Mouse (Mus musculus) heart, postnatal 25 days (tissue): ENCODE results near the gene Sema5a. TPM values are rescaled to one million over a fixed set of nuclear protein-coding genes. Genes with fewer than 3 reads are reported as not detected.

Experiments
- DNase-seq: peaks from one replicate; pipeline ENCODE4 v3.0.0; 2022; ENCODE audit warnings: low spot score
- intact Hi-C: fragments of 180-260 bp; cut with DNase I; formaldehyde crosslinking; loops from one replicate; pipeline ENCODE4 v1.15.1; 2025
- total RNA-seq, 2 experiments: library from RNA; stranded (reverse); gene quantifications; 2 replicates each; pipeline ENCODE4 v1.2.3; 2021

Sema5a gene
- total RNA-seq, 2 experiments from 2014 or later: 8.6 to 9.6 TPM

DNA sequence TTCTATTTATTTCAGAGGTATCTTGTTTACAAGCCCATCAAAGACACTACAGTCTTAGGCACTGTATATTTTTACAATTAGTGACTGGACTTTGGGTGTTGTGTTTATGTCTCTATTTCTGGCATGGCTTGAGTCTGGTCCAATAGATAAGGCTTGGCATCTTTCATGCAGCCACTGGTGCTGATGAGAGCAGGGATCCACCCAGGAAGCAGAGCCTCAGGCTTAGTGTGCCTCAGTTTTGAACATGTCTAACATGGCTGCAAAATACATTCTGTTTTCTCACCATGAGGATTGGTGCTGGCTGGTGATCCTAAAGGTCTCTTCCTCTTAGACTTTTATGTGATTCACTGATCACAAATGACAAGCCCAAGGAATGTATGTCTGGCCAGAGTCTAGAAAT lies 263.7 kb downstream of the Sema5a start:
- no peak for DNase-seq
- intact Hi-C loops: no loop called here

DNA sequence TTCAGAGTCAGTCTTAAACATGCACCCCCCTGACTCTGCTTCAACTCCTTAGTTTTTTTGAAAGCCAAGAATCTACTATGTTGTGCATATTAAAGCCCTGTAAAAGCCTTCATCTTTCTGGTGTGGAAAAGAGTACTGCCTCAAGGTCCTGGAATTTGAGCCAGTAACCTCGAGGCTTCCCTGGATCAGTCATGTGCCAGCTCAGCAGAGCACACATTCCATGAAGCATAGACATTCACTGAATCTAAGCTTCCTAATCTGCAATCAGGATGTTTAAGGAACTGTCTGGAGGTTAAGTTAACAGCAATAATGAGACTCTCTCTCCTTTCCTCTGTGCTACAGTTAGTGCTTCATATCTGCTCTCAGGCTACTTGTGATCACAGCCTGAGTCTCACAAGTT lies 270.3 kb downstream of the Sema5a start:
- intact Hi-C loops: no loop called here
- no peak for DNase-seq

DNA sequence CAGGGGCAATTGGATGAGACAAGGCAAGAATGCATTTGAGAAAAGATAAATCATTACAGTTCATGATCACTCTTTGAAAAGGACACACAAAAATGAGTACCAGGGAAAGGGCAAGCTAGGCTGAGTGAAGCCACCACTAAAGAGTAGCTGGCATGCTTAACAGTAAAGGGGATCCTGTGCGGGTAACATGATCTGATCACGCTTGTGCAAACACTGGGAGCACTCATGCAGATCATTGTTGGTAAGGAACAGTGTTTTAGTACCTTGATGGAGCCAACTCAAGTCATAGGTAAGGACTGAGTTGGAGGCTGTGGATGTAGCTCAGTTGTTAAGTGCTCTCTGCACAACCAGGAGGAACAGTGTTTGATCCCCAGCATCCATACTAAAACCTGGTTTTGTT lies 273.3 kb downstream of the Sema5a start:
- intact Hi-C loops: no loop called here
- DNase-seq: no peak

DNA sequence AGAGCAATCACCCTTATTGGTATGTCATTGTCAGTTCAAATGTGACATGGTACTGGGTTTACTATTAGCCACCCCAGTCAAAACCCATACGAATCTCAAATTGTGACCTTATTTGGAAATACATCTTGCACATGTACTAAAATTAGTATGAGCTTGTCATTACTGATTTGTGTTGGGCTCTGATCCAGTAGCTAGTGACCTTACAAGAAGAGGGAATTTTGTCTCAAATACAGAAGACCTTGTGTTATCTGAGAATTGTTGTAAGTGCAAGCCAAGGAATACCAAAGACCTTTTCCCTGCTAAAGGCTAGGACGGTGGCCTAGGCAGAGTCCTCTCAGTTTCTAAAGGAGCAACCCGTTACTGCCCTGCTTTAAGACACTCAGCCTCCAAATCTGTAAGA lies 287.9 kb downstream of the Sema5a start:
- DNase-seq: no peak
- intact Hi-C loops: no loop called here

DNA sequence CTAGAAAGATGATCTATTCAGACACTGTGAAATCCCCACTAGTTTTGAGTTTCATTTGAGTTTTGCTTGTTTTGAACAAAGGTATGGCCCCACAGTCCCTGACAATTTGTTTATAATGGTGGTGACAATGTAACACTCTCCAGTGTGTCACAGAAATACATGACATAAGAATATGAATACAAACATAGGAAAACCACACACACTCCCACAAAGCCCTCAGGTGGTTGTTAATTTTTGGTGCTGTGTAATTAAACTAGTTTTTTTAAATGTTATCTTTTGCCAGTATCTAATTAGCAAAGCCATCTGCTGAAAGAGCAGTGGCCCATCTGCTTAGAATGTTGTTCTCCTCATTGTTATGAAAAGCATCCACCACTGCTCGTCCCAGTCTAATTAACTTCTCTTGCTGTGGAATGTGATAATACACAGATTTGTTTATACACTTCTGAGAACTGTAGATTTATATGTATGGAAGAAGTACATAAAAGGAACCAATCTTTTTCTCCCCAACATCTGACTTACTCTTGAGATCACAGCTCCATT lies 289.0 kb downstream of the Sema5a start:
- intact Hi-C loops: no loop called here
- DNase-seq: no peak

DNA sequence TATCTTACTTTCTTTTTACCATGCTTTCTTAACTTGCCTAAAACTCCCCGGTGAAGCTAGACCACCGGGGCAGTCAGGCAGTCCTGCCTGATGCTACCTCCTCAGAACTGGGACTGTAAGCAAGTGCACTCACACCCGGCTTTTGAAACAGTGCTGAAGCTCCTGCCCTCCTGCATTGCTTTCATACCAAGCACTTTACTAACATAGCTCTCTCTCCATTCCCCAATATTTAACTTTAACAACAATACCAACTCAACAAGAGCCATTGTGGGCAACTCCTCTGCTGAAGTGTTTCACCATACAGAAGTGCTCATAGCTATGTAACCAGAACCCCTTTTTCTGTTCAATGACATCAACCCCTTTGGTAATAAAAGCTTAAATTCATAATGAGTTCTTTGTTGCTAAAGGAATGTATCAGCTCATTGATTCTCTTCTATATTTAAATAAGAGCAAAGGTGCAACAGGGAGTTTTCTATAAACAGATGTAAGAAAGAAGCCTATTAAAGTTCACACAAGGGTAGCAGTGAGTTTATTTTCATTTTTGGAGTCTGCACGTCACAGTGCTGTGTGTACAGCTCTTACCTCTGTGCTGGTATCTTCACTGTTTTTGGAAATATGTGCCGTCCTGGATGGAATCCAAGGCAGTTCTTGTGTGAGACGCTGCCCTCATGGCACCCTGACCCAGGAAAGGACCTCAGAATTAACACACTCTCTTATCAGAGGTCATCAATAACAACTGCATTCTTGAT lies 292.3 kb downstream of the Sema5a start:
- DNase-seq: no peak
- intact Hi-C loops: no loop called here

DNA sequence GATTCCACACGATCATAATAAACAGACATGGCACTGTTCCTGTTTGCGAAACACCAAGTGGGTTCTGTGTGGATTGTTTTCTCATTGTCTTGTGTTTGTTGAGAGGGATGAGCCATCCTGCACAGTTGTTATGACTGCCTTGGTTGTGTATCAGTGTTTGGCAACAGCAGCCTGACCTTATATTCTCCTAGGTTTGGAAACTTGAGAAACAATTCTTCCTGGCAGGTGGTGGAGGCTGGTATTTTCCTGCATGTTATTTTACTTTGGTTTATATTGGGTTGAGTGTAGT lies 292.8 kb downstream of the Sema5a start:
- DNase-seq: no peak
- intact Hi-C loops: no loop called here

DNA sequence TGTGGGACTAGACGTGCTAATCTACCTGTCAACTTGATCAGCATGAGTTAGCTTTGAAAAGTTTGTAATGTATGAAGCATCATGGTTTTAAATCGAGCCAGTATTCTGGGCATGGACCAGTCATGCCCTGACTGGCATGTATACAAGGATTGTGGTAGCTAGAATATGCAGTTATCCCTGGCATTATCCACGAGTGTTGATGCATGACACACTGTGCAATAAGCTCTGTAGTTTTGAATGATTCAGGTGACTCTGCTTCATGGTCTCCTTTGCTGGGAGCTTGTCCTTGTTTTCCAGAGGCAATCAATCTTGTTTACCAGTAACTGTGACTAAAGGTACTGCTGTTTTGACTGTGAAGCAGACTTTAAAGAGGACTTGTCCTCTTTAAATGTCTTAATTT lies 293.5 kb downstream of the Sema5a start:
- intact Hi-C loops: no loop called here
- no peak for DNase-seq

DNA sequence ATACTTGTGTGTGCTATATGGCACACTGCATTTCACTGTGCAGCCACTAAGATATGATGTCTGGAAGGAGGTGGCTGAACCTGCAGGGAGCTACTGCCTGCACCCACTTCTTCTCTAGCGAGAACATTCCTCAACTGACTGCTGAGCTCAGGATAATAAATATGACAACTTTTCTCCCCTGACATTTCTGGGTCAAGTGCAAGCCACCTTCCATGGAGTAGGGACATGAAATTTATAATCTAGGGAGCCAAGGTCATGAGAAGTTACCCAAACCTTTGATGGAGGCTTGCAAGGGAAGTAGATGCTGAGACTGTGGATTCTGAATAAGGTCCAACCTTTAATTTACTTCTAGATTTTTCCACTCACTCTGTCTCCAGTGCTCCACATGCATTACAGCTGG lies 298.1 kb downstream of the Sema5a start:
- intact Hi-C loops: no loop called here
- no peak for DNase-seq

DNA sequence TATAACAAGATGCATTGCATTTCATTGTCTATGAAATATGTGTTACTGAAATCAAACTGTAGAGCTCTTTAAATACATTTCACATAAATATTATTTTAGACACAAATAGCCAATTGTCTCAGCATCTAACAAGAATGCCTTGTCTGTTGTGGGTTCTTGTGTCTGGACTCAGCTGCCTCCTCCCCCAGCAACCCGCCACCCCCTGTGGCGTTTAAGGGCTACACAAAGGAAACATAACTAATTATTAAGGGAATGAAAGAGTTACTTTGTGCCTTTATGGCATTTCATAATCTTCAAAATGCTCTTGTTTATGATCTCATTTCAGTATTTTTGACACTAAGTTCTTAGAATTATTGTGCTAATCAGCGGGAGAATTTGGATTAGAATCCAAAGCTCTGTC lies 298.6 kb downstream of the Sema5a start:
- intact Hi-C loops: no loop called here
- DNase-seq: no peak

DNA sequence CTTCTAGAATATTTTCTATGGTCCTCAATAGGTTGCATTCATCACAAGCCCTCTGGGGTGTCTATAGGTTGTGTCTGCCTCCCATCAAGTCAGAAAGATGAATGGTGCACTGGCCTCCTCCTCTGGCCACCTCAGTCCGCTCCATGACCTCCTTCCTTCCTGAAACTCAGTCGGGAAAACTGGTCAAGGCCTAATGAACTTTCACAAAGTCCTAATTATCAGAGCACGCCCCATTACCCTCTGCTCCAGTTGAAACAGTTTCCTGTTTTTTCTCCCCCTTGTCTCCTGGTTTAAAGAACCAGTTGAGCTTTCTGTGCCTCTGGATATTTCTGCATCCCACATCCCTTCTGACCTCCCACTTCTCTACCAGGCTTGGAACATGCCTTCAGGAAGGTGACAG lies 300.8 kb downstream of the Sema5a start:
- DNase-seq: no peak
- intact Hi-C loops: no loop called here

DNA sequence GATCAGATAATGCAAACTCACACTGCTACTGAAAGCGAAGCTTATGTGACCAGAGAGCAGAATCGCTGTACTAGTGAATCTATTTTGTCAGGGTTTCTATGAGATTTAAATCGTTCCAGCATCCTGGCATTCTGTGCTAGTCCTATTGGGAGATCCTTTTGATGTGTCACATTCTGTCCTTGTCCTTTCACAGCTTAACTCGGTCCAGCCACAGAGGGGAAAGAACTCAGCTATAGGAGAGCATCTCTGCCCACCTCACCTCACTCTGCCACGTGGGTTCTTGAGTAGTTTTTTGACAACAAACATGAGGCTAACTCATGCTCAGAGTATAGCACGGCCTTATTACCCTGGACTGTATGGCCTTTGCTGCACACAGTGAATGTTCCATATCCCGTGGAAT lies 302.1 kb downstream of the Sema5a start:
- intact Hi-C loops: no loop called here
- no peak for DNase-seq

DNA sequence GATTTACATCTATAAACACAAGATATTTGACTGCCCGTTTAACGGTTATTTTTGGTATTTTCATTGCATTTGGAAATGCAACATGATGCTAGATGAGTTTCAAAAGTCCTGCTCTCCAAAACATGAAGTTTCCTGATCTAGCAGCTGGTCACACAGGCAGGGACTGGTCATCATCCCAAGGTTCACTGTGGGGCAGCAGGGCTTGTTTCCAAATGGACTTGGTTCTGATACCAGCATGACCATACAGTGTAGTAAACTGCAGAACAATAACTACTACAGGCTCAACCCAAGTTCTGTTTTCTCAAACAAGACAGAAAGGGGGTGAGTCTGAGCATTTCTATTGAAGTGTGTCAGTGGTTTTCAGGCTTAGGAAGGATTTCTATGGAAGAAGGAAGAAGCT lies 314.3 kb downstream of the Sema5a start:
- DNase-seq: no peak
- intact Hi-C loops: no loop called here

DNA sequence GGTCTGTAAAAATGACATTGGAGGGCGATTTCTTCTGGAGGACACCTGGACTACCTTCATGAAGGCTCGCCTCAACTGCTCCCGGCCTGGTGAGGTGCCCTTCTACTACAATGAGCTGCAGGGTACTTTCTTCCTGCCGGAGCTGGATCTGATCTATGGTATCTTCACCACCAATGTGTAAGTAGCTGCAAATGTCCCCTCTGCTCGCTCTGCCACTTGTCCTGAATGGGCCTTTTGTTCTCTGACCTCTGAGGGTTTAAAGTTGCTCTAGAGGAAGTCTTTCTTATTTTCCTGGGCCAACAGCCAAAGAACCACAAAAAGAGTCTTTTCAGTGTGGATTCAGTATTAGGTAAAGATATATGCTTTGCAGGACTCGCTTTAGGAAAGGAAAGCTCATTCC lies 318.0 kb downstream of the Sema5a start:
- DNase-seq: no peak
- intact Hi-C loops: no loop called here

DNA sequence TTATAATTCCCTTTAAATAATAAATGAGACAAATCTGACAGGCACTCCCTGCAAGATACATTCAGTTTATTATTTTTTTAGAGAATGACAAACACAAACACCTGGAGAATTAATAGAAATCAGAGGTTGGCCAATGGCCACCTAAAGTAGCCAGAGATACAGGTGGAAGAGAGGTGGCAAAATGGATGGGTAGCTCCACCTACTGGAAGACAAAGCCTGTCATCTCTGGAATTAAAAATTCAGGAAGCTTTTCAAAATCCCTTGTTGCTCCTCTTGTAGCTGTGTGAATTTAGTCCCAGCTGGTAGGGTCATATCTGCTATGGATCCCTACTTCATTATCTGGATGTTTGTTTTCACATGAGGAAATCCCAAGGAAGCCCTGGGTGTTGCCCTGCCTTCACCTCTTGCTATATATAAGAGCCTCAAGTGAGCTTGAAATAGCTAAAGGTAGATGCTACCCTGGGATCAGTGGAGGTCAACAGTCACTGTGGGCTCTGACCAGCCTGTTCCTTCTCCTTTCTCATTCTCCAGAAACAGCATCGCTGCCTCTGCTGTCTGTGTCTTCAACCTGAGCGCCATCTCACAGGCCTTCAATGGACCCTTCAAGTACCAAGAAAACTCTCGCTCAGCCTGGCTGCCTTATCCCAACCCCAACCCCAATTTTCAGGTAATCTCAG lies 323.7 kb downstream of the Sema5a start:
- intact Hi-C loops: loop anchor here (2.0 kb wide), 2 partner anchors 322 to 556 kb away; no protein-coding TSS in a partner anchor
- DNase-seq: no peak

DNA sequence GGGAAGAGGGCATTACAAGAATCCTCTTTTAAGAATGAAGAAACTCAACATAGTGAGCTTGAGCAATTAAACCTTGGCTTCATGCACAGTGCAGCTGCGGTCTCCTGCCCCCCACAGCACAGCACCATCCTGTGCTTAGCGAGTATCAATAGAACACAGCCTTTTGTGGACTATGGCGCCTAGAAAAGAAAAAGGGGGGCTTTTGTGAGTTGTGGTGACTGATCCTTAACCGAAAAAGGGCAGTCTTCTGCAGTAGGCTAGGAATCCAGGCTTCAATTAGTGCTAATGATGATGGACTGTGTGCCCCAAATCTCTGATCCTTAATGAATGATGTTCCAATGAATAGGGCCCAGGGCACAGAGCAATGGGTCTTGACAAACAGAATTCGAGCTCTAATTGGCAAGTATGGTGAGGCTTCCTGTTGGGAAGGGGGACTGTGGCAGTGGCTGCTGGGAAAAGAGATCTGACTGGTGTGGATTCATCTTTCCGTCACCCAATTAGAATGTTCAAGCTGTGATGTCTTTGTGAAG lies 324.3 kb downstream of the Sema5a start:
- intact Hi-C loops: loop anchor here (2.0 kb wide), 2 partner anchors 322 to 556 kb away; no protein-coding TSS in a partner anchor
- no peak for DNase-seq

DNA sequence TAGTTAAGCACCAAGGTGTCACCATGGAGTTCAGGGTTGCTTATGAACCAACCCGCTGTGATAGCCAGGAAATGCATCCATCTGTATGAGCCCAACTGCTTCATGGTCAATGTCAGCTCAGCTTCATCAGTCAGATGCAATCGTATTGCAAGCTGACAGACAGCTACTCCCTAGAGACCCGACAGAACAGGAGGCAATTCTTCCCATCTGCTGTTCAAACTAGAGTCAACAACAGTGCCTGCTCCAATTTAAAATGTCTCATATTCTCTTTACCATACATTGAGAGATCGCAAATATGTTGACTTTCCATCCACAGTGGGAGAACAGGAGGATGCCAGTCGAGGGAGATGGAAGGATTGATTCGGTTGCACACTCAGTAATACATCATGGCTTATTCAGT lies 329.7 kb downstream of the Sema5a start:
- intact Hi-C loops: no loop called here
- no peak for DNase-seq

DNA sequence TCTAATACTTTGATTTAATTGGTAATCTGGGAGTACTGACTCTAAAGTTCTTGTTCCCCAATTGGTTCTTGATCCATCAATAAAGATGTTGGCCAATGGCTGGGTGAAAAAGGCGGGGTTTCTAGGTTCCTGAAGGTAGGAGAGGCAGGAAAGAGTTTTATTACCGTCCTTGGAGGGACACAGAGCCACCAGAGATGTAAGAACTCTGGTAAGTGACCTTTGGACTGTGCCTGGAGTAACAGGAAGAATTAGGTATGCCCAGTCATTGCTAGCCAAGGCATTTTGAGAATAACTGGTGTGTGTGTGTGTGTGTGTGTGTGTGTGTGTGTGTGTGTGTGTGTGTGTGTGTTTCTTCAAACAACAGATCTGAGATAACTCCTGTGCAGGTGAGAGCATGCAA lies 330.6 kb downstream of the Sema5a start:
- no peak for DNase-seq
- intact Hi-C loops: no loop called here

DNA sequence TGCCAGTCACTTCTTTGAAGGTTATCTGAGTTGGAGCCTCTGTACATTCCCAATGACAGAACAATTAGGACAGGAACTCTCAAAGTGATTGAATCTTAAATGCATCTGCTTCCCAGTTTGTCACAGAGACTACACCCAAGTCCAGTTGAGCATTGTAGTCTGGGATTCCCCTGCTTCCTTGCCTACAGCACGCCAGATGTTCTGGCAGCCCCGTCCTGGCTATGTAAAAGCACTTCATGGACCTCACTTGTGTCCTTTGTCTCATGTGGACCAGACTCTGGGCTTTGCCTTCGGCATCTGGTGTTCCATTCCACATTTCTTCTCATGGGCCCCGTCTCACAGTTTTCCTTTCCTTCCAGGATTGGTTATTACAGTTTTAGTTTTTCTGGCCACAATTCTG lies 334.7 kb downstream of the Sema5a start:
- no peak for DNase-seq
- intact Hi-C loops: no loop called here

DNA sequence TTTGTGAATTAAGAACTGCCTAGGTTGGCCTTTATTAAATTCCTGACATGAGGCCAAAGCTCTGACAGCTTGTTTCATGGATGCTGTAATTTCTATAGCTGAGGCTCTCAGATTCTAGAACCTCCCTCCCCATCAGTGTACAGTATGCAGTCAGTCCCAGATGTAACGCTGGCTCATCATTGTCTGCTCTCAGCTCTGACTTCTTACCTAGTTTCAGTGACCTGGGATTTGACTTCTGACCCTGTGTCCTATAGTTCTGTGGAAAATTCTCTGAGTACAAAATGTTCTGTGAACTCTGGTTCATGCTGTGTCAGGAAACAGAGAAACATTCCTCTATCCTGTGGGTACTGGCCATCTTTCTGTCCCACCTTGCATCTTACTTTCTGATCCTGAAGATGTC lies 346.0 kb downstream of the Sema5a start:
- DNase-seq: no peak
- intact Hi-C loops: no loop called here

DNA sequence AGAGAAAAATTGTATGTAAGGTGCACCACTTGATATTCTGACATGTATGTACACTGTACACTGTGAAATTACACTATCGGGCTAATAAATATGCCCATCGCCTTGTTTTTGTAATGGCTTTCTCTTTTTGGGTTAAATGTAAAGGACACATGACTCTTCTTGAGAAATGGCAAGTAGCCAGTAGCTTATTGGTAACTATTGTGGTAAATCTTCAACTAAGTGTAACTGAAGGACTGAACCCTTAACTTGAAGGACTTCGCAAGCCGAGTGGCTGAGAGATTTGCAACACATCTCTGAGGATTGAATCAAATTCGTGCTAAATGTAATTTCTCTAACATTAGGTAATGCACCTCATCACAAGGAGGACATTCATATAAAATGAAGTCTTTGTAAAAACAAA lies 349.1 kb downstream of the Sema5a start:
- no peak for DNase-seq
- intact Hi-C loops: no loop called here

DNA sequence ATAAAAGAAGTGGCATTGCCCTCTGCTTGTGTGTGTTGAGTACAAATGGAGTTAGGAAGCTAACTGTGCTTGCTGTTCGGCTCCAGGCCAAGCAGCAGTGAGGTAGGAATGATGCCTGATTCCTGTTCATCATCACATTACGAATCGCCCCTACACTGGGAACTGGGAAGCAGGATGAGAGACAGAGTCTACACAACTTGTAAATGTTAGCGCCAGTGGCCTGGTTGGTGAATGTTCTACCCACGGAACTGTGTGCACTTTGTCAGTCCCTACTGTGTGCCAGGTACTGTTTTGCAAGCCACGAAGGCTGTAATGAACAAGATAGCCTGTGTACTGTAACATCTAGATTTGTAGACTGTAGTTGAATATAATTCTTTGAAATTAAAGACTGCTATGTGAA lies 352.0 kb downstream of the Sema5a start:
- intact Hi-C loops: no loop called here
- no peak for DNase-seq
